Comparison of ENCODE assay signal across 8 mouse cellular contexts in genomic region chr7:27354144-27354543, GRCm38 (mm10). TPM values are rescaled to one million over a fixed set of nuclear protein-coding genes. Genes with fewer than 3 reads are reported as not detected.
DNase-seq lines count a peak whose midpoint lies in the region; ATAC-seq and TF ChIP-seq lines count a peak whose summit lies in the region.

No protein-coding gene starts in this region.

- no peak for ATAC-seq in lung, embryonic 15.5 days (ENCODE audit: borderline replicate concordance, extremely low read depth, low FRiP score, low TSS enrichment)
- ATAC-seq in forebrain, embryonic 13.5 days: peak; percentile 12; the same call in 1 of the 2 replicates
- peak; percentile 50 for ATAC-seq in midbrain, embryonic 15.5 days (replicated peaks)

- peaks cover 30% of the 10 kb centered on the region for H3K4me1 ChIP-seq in lung, embryonic 15.5 days
- peaks cover 2% of the 10 kb centered on the region for H3K4me1 ChIP-seq in lung, adult 2 months (ENCODE audit: control insufficient read depth, insufficient read depth, low read length)
- peaks cover 30% of the 10 kb centered on the region for H3K4me1 ChIP-seq in forebrain, embryonic 13.5 days
- peaks cover 22% of the 10 kb centered on the region for H3K4me1 ChIP-seq in midbrain, embryonic 15.5 days

- H3K4me3 ChIP-seq in lung, embryonic 15.5 days: peak overlapping the region; percentile 78; the same call in 1 of the 2 replicates
- H3K4me3 ChIP-seq in lung, adult 2 months (replicated peaks; ENCODE audit: extremely low read depth, low read depth, low read length): no peak overlapping the region
- H3K4me3 ChIP-seq in forebrain, embryonic 13.5 days: peak overlapping the region; percentile 73
- H3K4me3 ChIP-seq in midbrain, embryonic 15.5 days: peak overlapping the region; percentile 50
- H3K4me3 ChIP-seq in left cerebral cortex, adult 2 months: no peak overlapping the region

- intact Hi-C loops in left cerebral cortex, adult 2 months (cut with DNase I): no loop called here

- peak overlapping the region; percentile 81 for H3K4me2 ChIP-seq in lung, embryonic 15.5 days
- peak overlapping the region; percentile 65 for H3K4me2 ChIP-seq in forebrain, embryonic 13.5 days
- peak overlapping the region; percentile 60 for H3K4me2 ChIP-seq in midbrain, embryonic 15.5 days

- DNase-seq in lung, adult 2 months: no peak
- DNase-seq in kidney, adult 9 months: peak; percentile 76
- no peak for DNase-seq in ovary, adult 18-20 months (ENCODE audit: low spot score)
- no peak for DNase-seq in layer of hippocampus, adult 8-10 months (ENCODE audit: low spot score in 2 of 2)
- DNase-seq in left cerebral cortex, adult 2 months (ENCODE audit: extremely low spot score in 1 of 2, low spot score in 2 of 2): no peak

- H3K9ac ChIP-seq in lung, embryonic 15.5 days: no peak overlapping the region
- H3K9ac ChIP-seq in forebrain, embryonic 13.5 days: peak overlapping the region; percentile 86; the same call in 1 of the 2 replicates
- H3K9ac ChIP-seq in midbrain, embryonic 15.5 days: peak overlapping the region; percentile 68; the same call in 1 of the 2 replicates

- no peak for TF ChIP-seq CTCF in lung, adult 2 months (IDR thresholded peaks at IDR 0.05; ENCODE audit: insufficient read depth, low read length)
- TF ChIP-seq CTCF in left cerebral cortex, adult 2 months (IDR thresholded peaks at IDR 0.05): no peak

- H3K27me3 ChIP-seq in lung, embryonic 15.5 days: no peaks in the 10 kb centered on the region
- peaks cover 28% of the 10 kb centered on the region for H3K27me3 ChIP-seq in forebrain, embryonic 13.5 days
- peaks cover 24% of the 10 kb centered on the region for H3K27me3 ChIP-seq in midbrain, embryonic 15.5 days (replicated peaks)

- no peaks in the 10 kb centered on the region for H3K9me3 ChIP-seq in lung, embryonic 15.5 days
- no peaks in the 10 kb centered on the region for H3K9me3 ChIP-seq in forebrain, embryonic 13.5 days (replicated peaks)
- H3K9me3 ChIP-seq in midbrain, embryonic 15.5 days: no peaks in the 10 kb centered on the region

- H3K36me3 ChIP-seq in lung, embryonic 15.5 days: peaks cover 15% of the 10 kb centered on the region; the same call in 1 of the 2 replicates
- peaks cover 48% of the 10 kb centered on the region for H3K36me3 ChIP-seq in forebrain, embryonic 13.5 days (ENCODE audit: poor library complexity, severe bottlenecking)
- peaks cover 7% of the 10 kb centered on the region; the same call in 1 of the 2 replicates for H3K36me3 ChIP-seq in midbrain, embryonic 15.5 days (replicated peaks)

- TF ChIP-seq POLR2A in lung, adult 2 months (IDR thresholded peaks at IDR 0.05; ENCODE audit: borderline replicate concordance, extremely low read depth, low read depth, low read length): no peak

- H3K27ac ChIP-seq in lung, embryonic 15.5 days: no peak overlapping the region
- no peak overlapping the region for H3K27ac ChIP-seq in forebrain, embryonic 13.5 days
- no peak overlapping the region for H3K27ac ChIP-seq in midbrain, embryonic 15.5 days
- H3K27ac ChIP-seq in left cerebral cortex, adult 2 months: no peak overlapping the region

- 29% methylated on average over 6 of the region's 6 CpGs for WGBS in lung, embryonic 15.5 days
- WGBS in lung, adult 2 months: 34% methylated on average over 6 of the region's 6 CpGs
- 32% methylated on average over 6 of the region's 6 CpGs for WGBS in forebrain, embryonic 13.5 days
- 37% methylated on average over 6 of the region's 6 CpGs for WGBS in midbrain, embryonic 15.5 days

RNA-seq across cellular contexts. Expression of gene Shkbp1, which starts 1.7 kb away (rescaled TPM):
- polyA plus RNA-seq in lung, embryonic 15.5 days (2015; fragmentation: Nextera tagmentation; extraction: Ambion mirVana): 48.3 and 51.4 TPM in 2 replicates
- polyA plus RNA-seq in lung, adult 2 months (2012; rRNA removed): 76.4 and 85.1 TPM in 2 replicates
- 85.4 and 89.3 TPM in 2 replicates for polyA plus RNA-seq in forebrain, embryonic 13.5 days (2015; fragmentation: Nextera tagmentation; extraction: Ambion mirVana)
- polyA plus RNA-seq in midbrain, embryonic 15.5 days (2015; fragmentation: Nextera tagmentation; extraction: Ambion mirVana): 63.9 and 64.7 TPM in 2 replicates
- total RNA-seq in layer of hippocampus, adult 8-10 months (2022): 10 to 100 TPM; 29.6 to 49.1 (median 34.1) TPM
- 10 to 100 TPM; 23.2 to 40.3 TPM for total RNA-seq in left cerebral cortex, adult 2 months (2021)

RNA-seq across cellular contexts. Expression of gene Gm20479, which starts 3.1 kb away (rescaled TPM):
- 0.79 and 1.3 TPM in 2 replicates for polyA plus RNA-seq in lung, embryonic 15.5 days (2015; fragmentation: Nextera tagmentation; extraction: Ambion mirVana)
- polyA plus RNA-seq in lung, adult 2 months (2012; rRNA removed): not detected in 2 replicates
- 0.62 TPM in 1 of 2 replicates, not detected in the other for polyA plus RNA-seq in forebrain, embryonic 13.5 days (2015; fragmentation: Nextera tagmentation; extraction: Ambion mirVana)
- not detected in 2 replicates for polyA plus RNA-seq in midbrain, embryonic 15.5 days (2015; fragmentation: Nextera tagmentation; extraction: Ambion mirVana)
- total RNA-seq in layer of hippocampus, adult 8-10 months (2022): not detected
- total RNA-seq in left cerebral cortex, adult 2 months (2021): not detected

RNA-seq across cellular contexts. Expression of gene Ltbp4, which starts 16.7 kb away (rescaled TPM):
- 96.2 and 102 TPM in 2 replicates for polyA plus RNA-seq in lung, embryonic 15.5 days (2015; fragmentation: Nextera tagmentation; extraction: Ambion mirVana)
- polyA plus RNA-seq in lung, adult 2 months (2012; rRNA removed): 496 and 612 TPM in 2 replicates
- 10.5 and 13.4 TPM in 2 replicates for polyA plus RNA-seq in forebrain, embryonic 13.5 days (2015; fragmentation: Nextera tagmentation; extraction: Ambion mirVana)
- 13.4 and 15.7 TPM in 2 replicates for polyA plus RNA-seq in midbrain, embryonic 15.5 days (2015; fragmentation: Nextera tagmentation; extraction: Ambion mirVana)
- total RNA-seq in layer of hippocampus, adult 8-10 months (2022): 10 to 100 TPM; 48.5 to 59.4 (median 57.9) TPM
- 10 to 100 TPM; 48.1 to 51.2 TPM for total RNA-seq in left cerebral cortex, adult 2 months (2021)

Comparison
In these comparisons a context has a peak if more than half of its experiments do, and no peak if none do; other contexts are left out.
1. H3K4me3 ChIP-seq: peak in lung, embryonic 15.5 days (single experiment), forebrain, embryonic 13.5 days (single experiment) and midbrain, embryonic 15.5 days (single experiment); none in lung, adult 2 months (single experiment) and left cerebral cortex, adult 2 months (single experiment).
2. Peak in every context shown above with its lines, with median percentiles within 50 percentile points of each other: H3K4me2 ChIP-seq.